Mouse (Mus musculus) kidney, embryonic 14.5 days (tissue): ENCODE results near the gene Gm10330. TPM values are rescaled to one million over a fixed set of nuclear protein-coding genes. Genes with fewer than 3 reads are reported as not detected.
A peak's percentile ranks its signal among the peaks of the same experiment; 100 is the strongest.
"Not testable (repeated sequence)": the region's sequence is repeated elsewhere in the genome, so short reads cannot be mapped to it uniquely, and the experiment has no call there.

Source experiments
- ATAC-seq: fragments of 200-750 bp; cut with Nextera tagmentation; 2 replicates; pipeline ENCODE4 v1.8.0; 2017; ENCODE audit warnings: moderate number of reproducible peaks, mild to moderate bottlenecking, moderate TSS enrichment, moderate library complexity; ENCODE audit not compliant: low FRiP score, low TSS enrichment
- H3K27ac ChIP-seq: fragments of 300-500 bp; sonication (generic); 2 replicates; pipeline ENCODE4 v1.5.1; 2014; ENCODE audit warnings: low read depth, mild to moderate bottlenecking, low read length, moderate library complexity, mixed read lengths
- H3K27me3 ChIP-seq: fragments of 300-500 bp; sonication (generic); 2 replicates; pipeline ENCODE4 v1.6.1; 2014; ENCODE audit warnings: mild to moderate bottlenecking, low read length; ENCODE audit not compliant: control insufficient read depth, insufficient read depth
- H3K36me3 ChIP-seq: fragments of 300-500 bp; sonication (generic); 2 replicates; pipeline ENCODE4 v1.6.1; 2014; ENCODE audit warnings: low read length, mixed read lengths; ENCODE audit not compliant: control insufficient read depth, insufficient read depth
- H3K4me1 ChIP-seq: fragments of 300-500 bp; sonication (generic); 2 replicates; pipeline ENCODE4 v1.6.1; 2014; ENCODE audit warnings: low read length, mixed read lengths; ENCODE audit not compliant: control insufficient read depth, insufficient read depth
- H3K4me2 ChIP-seq: fragments of 300-500 bp; sonication (generic); replicated peaks from 2 replicates; pipeline ENCODE4 v1.6.1; 2014; ENCODE audit warnings: low read depth, mild to moderate bottlenecking, low read length
- H3K4me3 ChIP-seq: fragments of 300-500 bp; sonication (generic); 2 replicates; pipeline ENCODE4 v1.5.1; 2014; ENCODE audit warnings: mild to moderate bottlenecking, low read length
- H3K9ac ChIP-seq: fragments of 300-500 bp; sonication (generic); 2 replicates; pipeline ENCODE4 v1.6.1; 2014; ENCODE audit warnings: low read depth, mild to moderate bottlenecking, low read length, moderate library complexity
- H3K9me3 ChIP-seq: fragments of 300-500 bp; sonication (generic); 2 replicates; pipeline ENCODE4 v1.6.1; 2016; ENCODE audit warnings: low read length; ENCODE audit not compliant: control insufficient read depth
- WGBS: fragments of 180-500 bp; shearing (Covaris S2); extraction: QIAGEN DNeasy Blood & Tissue Kit; methylation state at CpG from one replicate; pipeline ENCODE4 v1.1.7; 2014; 5-methylcytosine and 5-hydroxymethylcytosine counted together
- polyA plus RNA-seq: library from polyadenylated mRNA; unstranded; fragments of >200 nt; fragmentation: Nextera tagmentation; extraction: Ambion mirVana; gene quantifications from 2 replicates; pipeline ENCODE4 v1.2.1, GENCODE M21; 2014

Gene Gm10330
- polyA plus RNA-seq: 0.62 and 0.94 TPM in 2 replicates

GRCm38 (mm10) chr12:23780165-23780564 lies at the start of gene Gm10330:
Gene Gm10330, minus strand, starts transcription at chr12:23780265.
- ATAC-seq, H3K4me1 ChIP-seq, H3K4me3 ChIP-seq, H3K27ac ChIP-seq, H3K27me3 ChIP-seq, H3K9me3 ChIP-seq, H3K9ac ChIP-seq, H3K36me3 ChIP-seq, H3K4me2 ChIP-seq: not testable (repeated sequence)
- 100% methylated on average over 1 of the region's 1 CpGs for WGBS

- H3K9ac ChIP-seq, ATAC-seq, H3K9me3 ChIP-seq, H3K4me2 ChIP-seq, H3K4me1 ChIP-seq, H3K27me3 ChIP-seq, H3K27ac ChIP-seq, H3K36me3 ChIP-seq: not testable (repeated sequence)
- 19% methylated on average over 32 of the region's 43 CpGs for WGBS
- peak overlapping the region; percentile 13 for H3K4me3 ChIP-seq
These were observed 20.7 kb upstream of the Gm10330 start for GRCm38 (mm10) chr12:23800776-23801175.

DNA sequence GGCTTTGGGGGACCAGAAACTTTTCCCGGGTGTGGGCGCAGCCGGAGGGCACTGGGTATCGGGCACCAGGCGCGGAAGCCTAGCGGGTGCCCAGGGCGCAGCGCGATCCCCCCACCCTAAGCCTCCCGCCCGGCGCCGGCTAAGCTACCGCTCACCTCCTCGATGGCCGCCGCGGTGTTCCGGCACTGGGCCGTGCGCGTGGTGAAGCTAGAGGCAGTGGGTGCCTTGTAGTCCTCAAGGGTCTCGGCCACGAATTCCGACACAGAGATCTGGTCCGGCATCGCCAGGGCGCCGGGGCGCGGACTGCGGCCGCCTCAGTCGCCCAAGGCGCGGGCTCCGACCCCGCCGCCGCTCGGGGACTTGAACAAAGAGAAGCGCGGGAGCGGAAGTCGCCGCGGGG lies 20.3 kb upstream of the Gm10330 start:
- 16% methylated on average over 29 of the region's 48 CpGs for WGBS
- not testable (repeated sequence) for H3K27me3 ChIP-seq, ATAC-seq, H3K4me1 ChIP-seq, H3K9ac ChIP-seq, H3K9me3 ChIP-seq, H3K36me3 ChIP-seq, H3K27ac ChIP-seq, H3K4me2 ChIP-seq
- H3K4me3 ChIP-seq: peak overlapping the region; percentile 13
